ENCODE assay signal across 21 mouse cellular contexts in genomic region chr4:117017738-117018137, GRCm38 (mm10). TPM values are rescaled to one million over a fixed set of nuclear protein-coding genes. Genes with fewer than 3 reads are reported as not detected.
DNase-seq lines count a peak whose midpoint lies in the region; ATAC-seq and TF ChIP-seq lines count a peak whose summit lies in the region.
"Had no signal": no experiment of that assay in that cellular context is flagged by ENCODE, and none has a peak within 500 bp of the region (broad histone marks: within the 10 kb centered on the region; RNA-seq: fewer than 3 reads in every experiment).

No protein-coding gene starts in this region.

- H3K36me3 ChIP-seq in limb, embryonic 10.5 days: peaks cover 10% of the 10 kb centered on the region
- H3K36me3 ChIP-seq: midbrain, embryonic 15.5 days had no signal

- TF ChIP-seq CTCF in left cerebral cortex, adult 2 months (IDR thresholded peaks at IDR 0.05): peak; percentile 22

- no peak for ATAC-seq in CD4-positive, CD25-positive, alpha-beta regulatory T cell, adult 4 months
- ATAC-seq: intestine, embryonic 16.5 days; midbrain, embryonic 15.5 days had no signal

- DNase-seq in CD4-positive, CD25-positive, alpha-beta regulatory T cell, adult 2 months (ENCODE audit: low read depth, low spot score): peak; percentile 42
- DNase-seq in left cerebral cortex, adult 2 months (ENCODE audit: extremely low spot score in 1 of 2, low spot score in 2 of 2): no peak
- no peak for DNase-seq in left cerebral cortex, postnatal 10 days (ENCODE audit: extremely low spot score in 1 of 2, low spot score in 2 of 2)
- DNase-seq in MN1 (ENCODE audit: low spot score): peak; percentile 31
- peak; percentile 53 for DNase-seq in naive thymus-derived CD4-positive, alpha-beta T cell, adult 2 months (ENCODE audit: low read depth)
- DNase-seq in cerebellum, adult 9-11 months: no peak
- no peak for DNase-seq in limb, embryonic 10.5 days (ENCODE audit: low spot score)
- DNase-seq: adrenal gland, adult 8-10 months; cerebellum, adult 11-12 months; kidney, postnatal 14 days; layer of hippocampus, postnatal 36 days; lung, postnatal 4 days had no signal

- H3K27me3 ChIP-seq in limb, embryonic 10.5 days (ENCODE audit: low read depth, poor library complexity, severe bottlenecking): no peaks in the 10 kb centered on the region
- H3K27me3 ChIP-seq: heart, embryonic 13.5 days; midbrain, embryonic 15.5 days; neural tube, embryonic 12.5 days had no signal

- H3K27ac ChIP-seq in left cerebral cortex, adult 2 months: no peak overlapping the region
- H3K27ac ChIP-seq in limb, embryonic 10.5 days: no peak overlapping the region
- H3K27ac ChIP-seq: forebrain, embryonic 10.5 days; heart, embryonic 13.5 days; hindbrain, embryonic 10.5 days; liver, embryonic 14.5 days; midbrain, embryonic 15.5 days; neural tube, embryonic 12.5 days had no signal

- peaks cover 16% of the 10 kb centered on the region for H3K4me1 ChIP-seq in limb, embryonic 10.5 days

- WGBS in limb, embryonic 10.5 days: 87% methylated on average over 2 of the region's 2 CpGs

- H3K9me3 ChIP-seq in limb, embryonic 10.5 days (replicated peaks): no peaks in the 10 kb centered on the region
- H3K9me3 ChIP-seq: forebrain, embryonic 10.5 days; G1E; heart, embryonic 13.5 days; hindbrain, embryonic 10.5 days; midbrain, embryonic 15.5 days; neural tube, embryonic 12.5 days had no signal

- no peak overlapping the region for H3K4me3 ChIP-seq in left cerebral cortex, adult 2 months
- no peak overlapping the region for H3K4me3 ChIP-seq in limb, embryonic 10.5 days
- H3K4me3 ChIP-seq: forebrain, embryonic 10.5 days; heart, embryonic 13.5 days; hindbrain, embryonic 10.5 days; midbrain, embryonic 15.5 days; neural tube, embryonic 12.5 days had no signal

- intact Hi-C loops in left cerebral cortex, adult 2 months (cut with DNase I): loop anchor here (2.0 kb wide), 1 partner anchor 23 kb away; the partner anchor contains the start of genes Hectd3 and Urod
- intact Hi-C loops in left cerebral cortex, postnatal 10 days (cut with DNase I): no loop called here

RNA-seq across cellular contexts. Expression of gene Eif2b3, which starts 1.5 kb away (rescaled TPM):
- polyA plus RNA-seq in CD4-positive, CD25-positive, alpha-beta regulatory T cell, adult 4 months (2017; shearing (Covaris generic)): 10 to 100 TPM; 33.7 to 39.2 TPM
- total RNA-seq in left cerebral cortex, adult 2 months (2021): 10 to 100 TPM; 14.8 to 21.3 TPM
- 10 to 100 TPM; 25.5 to 26.9 TPM for total RNA-seq in left cerebral cortex, postnatal 10 days (2021)
- 63.3 and 74.0 TPM in 2 replicates for polyA plus RNA-seq in limb, embryonic 10.5 days (2016; fragmentation: Nextera tagmentation; extraction: Ambion mirVana)

RNA-seq across cellular contexts. Expression of gene Hectd3, which starts 22.6 kb away (rescaled TPM):
- polyA plus RNA-seq in CD4-positive, CD25-positive, alpha-beta regulatory T cell, adult 4 months (2017; shearing (Covaris generic)): 1 to 10 TPM; 8.8 to 8.9 TPM
- total RNA-seq in left cerebral cortex, adult 2 months (2021): 10 to 100 TPM; 41.9 to 43.6 TPM
- total RNA-seq in left cerebral cortex, postnatal 10 days (2021): 10 to 100 TPM; 47.7 to 53.3 TPM
- polyA plus RNA-seq in limb, embryonic 10.5 days (2016; fragmentation: Nextera tagmentation; extraction: Ambion mirVana): 7.9 and 9.6 TPM in 2 replicates

RNA-seq across cellular contexts. Expression of gene Urod, which starts 23.5 kb away (rescaled TPM):
- 10 to 100 TPM; 74.1 to 89.7 TPM for polyA plus RNA-seq in CD4-positive, CD25-positive, alpha-beta regulatory T cell, adult 4 months (2017; shearing (Covaris generic))
- 10 to 100 TPM; 62.2 to 65.5 TPM for total RNA-seq in left cerebral cortex, adult 2 months (2021)
- 10 to 100 TPM; 38.0 to 40.4 TPM for total RNA-seq in left cerebral cortex, postnatal 10 days (2021)
- 121 and 129 TPM in 2 replicates for polyA plus RNA-seq in limb, embryonic 10.5 days (2016; fragmentation: Nextera tagmentation; extraction: Ambion mirVana)

Comparison
In these comparisons a context has a peak if more than half of its experiments do, and no peak if none do; other contexts are left out.
1. DNase-seq: peak in CD4-positive, CD25-positive, alpha-beta regulatory T cell, adult 2 months (single experiment), MN1 (single experiment) and naive thymus-derived CD4-positive, alpha-beta T cell, adult 2 months (single experiment); none in left cerebral cortex, adult 2 months (0 of 2), left cerebral cortex, postnatal 10 days (0 of 2), cerebellum, adult 9-11 months (single experiment) and limb, embryonic 10.5 days (single experiment).